Mouse (Mus musculus): Measurements from ENCODE around the gene Smok2a. TPM values are rescaled to one million over a fixed set of nuclear protein-coding genes. Genes with fewer than 3 reads are reported as not detected.
A peak's percentile ranks its signal among the peaks of the same experiment; 100 is the strongest.
"Not testable (repeated sequence)": the region's sequence is repeated elsewhere in the genome, so short reads cannot be mapped to it uniquely, and the experiment has no call there.

The Smok2a gene
- polyA plus RNA-seq, 1 experiment from 2014 or later, result not detected

DNA sequence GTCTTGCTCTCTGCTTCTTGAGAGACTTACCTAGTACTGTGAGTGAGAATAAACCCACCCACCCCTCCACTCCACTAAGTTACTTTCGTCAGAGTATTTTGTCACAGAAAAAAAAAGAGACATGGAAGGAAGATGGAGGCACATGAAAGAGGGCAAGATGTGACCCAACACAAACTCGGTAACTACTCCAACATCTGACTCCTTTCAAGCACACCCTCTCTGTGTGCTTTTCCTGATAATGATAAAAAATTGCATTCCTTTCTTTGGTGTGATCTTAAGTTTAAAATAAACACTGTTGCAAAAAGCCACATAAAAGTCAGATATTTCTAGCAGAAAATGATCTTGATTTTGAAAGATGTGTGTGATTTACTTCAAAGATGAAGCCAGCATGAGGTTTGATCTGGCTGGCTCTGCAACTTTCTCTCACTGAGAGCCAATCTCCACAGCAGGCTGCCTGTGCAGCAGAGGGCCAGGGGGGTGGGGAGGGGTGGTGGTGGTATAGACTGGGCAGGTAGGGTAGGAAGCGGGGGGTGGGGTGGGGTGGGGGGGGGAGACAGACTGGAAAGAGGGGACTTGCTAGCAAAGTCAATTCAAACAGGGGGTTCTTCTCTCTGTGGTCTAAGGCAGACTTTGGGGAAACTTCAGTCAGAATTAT lies 18.4 kb upstream of the Smok2a start:
- not testable (repeated sequence) for DNase-seq (ENCODE audit: low spot score); H3K4me1 ChIP-seq (ENCODE audit: control insufficient read depth, insufficient read depth, low read length); H3K4me2 ChIP-seq (ENCODE audit: low read depth); H3K36me3 ChIP-seq (ENCODE audit: control insufficient read depth, insufficient read depth, low read length); H3K9ac ChIP-seq (ENCODE audit: low read length); ATAC-seq (ENCODE audit: insufficient read depth, low FRiP score, low TSS enrichment); H3K4me3 ChIP-seq (ENCODE audit: low read depth, low read length); H3K27ac ChIP-seq (ENCODE audit: low read depth, low read length); H3K27me3 ChIP-seq (ENCODE audit: control insufficient read depth, insufficient read depth, low read length)
- 86% methylated on average over 2 of the region's 3 CpGs for WGBS
- H3K9me3 ChIP-seq (ENCODE audit: control insufficient read depth, low read length), result peaks cover 29% of the 10 kb centered on the region

DNA sequence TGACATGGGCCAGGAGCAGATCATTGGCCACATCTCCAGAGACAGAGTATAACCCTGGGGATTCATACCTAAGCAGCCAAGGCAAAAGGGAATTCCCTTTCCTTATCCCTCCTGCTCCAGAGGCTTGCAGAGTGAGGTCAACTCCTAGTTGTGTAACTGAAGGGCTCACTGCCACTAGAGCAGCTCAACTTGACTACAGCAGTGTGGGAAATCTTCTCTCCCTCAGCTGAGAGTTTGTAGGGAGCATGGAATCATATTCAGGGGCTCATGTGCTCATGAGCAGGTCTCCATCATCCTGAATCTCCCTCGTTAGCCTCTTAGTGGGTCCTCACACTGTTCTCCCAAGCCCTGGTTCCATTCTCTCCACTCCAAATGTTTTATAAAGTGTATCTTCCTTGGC lies 15.7 kb upstream of the Smok2a start:
- H3K9me3 ChIP-seq (ENCODE audit: control insufficient read depth, low read length), result peaks cover 26% of the 10 kb centered on the region
- not testable (repeated sequence) for H3K27ac ChIP-seq (ENCODE audit: low read depth, low read length); H3K4me3 ChIP-seq (ENCODE audit: low read depth, low read length); H3K9ac ChIP-seq (ENCODE audit: low read length); ATAC-seq (ENCODE audit: insufficient read depth, low FRiP score, low TSS enrichment); H3K27me3 ChIP-seq (ENCODE audit: control insufficient read depth, insufficient read depth, low read length); H3K4me2 ChIP-seq (ENCODE audit: low read depth); H3K36me3 ChIP-seq (ENCODE audit: control insufficient read depth, insufficient read depth, low read length); H3K4me1 ChIP-seq (ENCODE audit: control insufficient read depth, insufficient read depth, low read length); DNase-seq (ENCODE audit: low spot score)
- WGBS, result 89% methylated on average over 1 of the region's 1 CpGs

GRCm38 (mm10) chr17:13206491-13206890 lies 14.5 kb upstream of the Smok2a start:
- DNase-seq (ENCODE audit: low spot score) (no peak), ATAC-seq (ENCODE audit: insufficient read depth, low FRiP score, low TSS enrichment) (peak; percentile 27; the same call in 1 of the 2 replicates)
- no peaks in the 10 kb centered on the region for H3K4me1 ChIP-seq (ENCODE audit: control insufficient read depth, insufficient read depth, low read length)
- peaks cover 19% of the 10 kb centered on the region for H3K9me3 ChIP-seq (ENCODE audit: control insufficient read depth, low read length)
- no peak overlapping the region for H3K4me3 ChIP-seq (ENCODE audit: low read depth, low read length)
- 0 out of 2 replicates have a peak, but pooled peaks cover 3% of the 10 kb centered on the region for H3K36me3 ChIP-seq (ENCODE audit: control insufficient read depth, insufficient read depth, low read length)
- H3K9ac ChIP-seq (ENCODE audit: low read length), result no peak overlapping the region
- H3K27me3 ChIP-seq (ENCODE audit: control insufficient read depth, insufficient read depth, low read length), result no peaks in the 10 kb centered on the region
- WGBS, result 87% methylated on average over 2 of the region's 2 CpGs
- no peak overlapping the region for H3K4me2 ChIP-seq (ENCODE audit: low read depth)
- H3K27ac ChIP-seq (ENCODE audit: low read depth, low read length), result no peak overlapping the region

GRCm38 (mm10) chr17:13208460-13208859 lies 12.5 kb upstream of the Smok2a start:
- H3K36me3 ChIP-seq (ENCODE audit: control insufficient read depth, insufficient read depth, low read length); H3K4me2 ChIP-seq (ENCODE audit: low read depth); H3K4me1 ChIP-seq (ENCODE audit: control insufficient read depth, insufficient read depth, low read length); H3K4me3 ChIP-seq (ENCODE audit: low read depth, low read length); H3K27me3 ChIP-seq (ENCODE audit: control insufficient read depth, insufficient read depth, low read length); DNase-seq (ENCODE audit: low spot score); H3K27ac ChIP-seq (ENCODE audit: low read depth, low read length); H3K9ac ChIP-seq (ENCODE audit: low read length); ATAC-seq (ENCODE audit: insufficient read depth, low FRiP score, low TSS enrichment): not testable (repeated sequence)
- peaks cover 36% of the 10 kb centered on the region for H3K9me3 ChIP-seq (ENCODE audit: control insufficient read depth, low read length)

DNA sequence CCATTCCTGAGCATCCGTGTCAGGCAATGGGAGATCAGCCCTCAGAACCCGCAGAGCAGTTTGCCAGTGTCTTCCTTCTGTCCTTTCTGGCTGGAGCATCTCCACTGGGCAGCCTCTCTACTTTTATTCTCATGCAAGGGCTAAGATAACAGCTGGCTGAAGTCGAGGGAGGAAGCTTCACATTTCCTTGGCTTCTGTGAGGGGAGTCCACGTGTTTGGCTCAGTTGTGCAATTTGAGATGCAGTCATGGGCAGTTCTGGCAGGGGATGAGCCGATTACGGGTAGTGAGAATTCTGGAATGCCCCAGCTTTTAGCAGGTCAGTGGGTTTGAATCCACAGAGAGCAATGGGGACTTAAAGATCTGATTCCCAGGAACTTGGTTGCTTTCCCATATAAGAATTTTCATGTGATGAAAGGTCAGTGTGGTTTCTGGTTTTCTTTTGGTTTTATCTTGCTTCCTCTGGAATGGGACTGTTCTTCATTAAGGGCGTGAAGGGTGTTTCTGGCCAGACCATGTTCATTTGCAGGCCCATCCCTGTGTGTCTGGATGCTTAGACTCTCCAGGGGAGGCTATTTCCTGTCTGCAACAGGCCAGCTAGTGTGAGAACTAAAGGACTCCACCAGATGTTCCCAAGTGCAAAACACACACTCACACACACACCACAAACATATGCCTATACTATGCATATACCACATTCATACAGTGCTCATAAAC lies 8.7 kb upstream of the Smok2a start:
- H3K36me3 ChIP-seq (ENCODE audit: control insufficient read depth, insufficient read depth, low read length), result no peaks in the 10 kb centered on the region
- 74% methylated on average over 7 of the region's 7 CpGs for WGBS

DNA sequence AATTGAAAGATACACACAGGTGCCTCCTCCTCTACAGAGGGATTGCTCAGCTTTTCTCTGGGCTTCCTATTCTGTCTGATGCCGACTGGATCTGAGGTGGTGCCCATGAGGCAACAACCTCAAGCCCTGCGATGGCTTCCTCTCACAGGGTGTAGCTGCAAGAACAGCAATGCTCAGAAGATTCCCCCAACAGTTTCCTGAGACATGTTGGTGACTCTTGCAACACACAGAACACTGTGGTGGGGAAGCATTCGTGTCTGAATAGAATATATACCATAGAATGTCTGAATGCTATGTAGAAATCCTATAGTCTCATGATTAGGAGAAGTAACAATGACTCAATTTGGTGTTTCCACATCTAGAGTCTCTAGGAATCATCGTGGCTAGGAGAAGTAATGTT lies 6.8 kb upstream of the Smok2a start:
- no peak overlapping the region for H3K9ac ChIP-seq (ENCODE audit: low read length)
- no peak overlapping the region for H3K4me2 ChIP-seq (ENCODE audit: low read depth)
- no peak overlapping the region for H3K27ac ChIP-seq (ENCODE audit: low read depth, low read length)
- no peaks in the 10 kb centered on the region for H3K4me1 ChIP-seq (ENCODE audit: control insufficient read depth, insufficient read depth, low read length)
- no peaks in the 10 kb centered on the region for H3K27me3 ChIP-seq (ENCODE audit: control insufficient read depth, insufficient read depth, low read length)
- H3K36me3 ChIP-seq (ENCODE audit: control insufficient read depth, insufficient read depth, low read length), result no peaks in the 10 kb centered on the region
- H3K4me3 ChIP-seq (ENCODE audit: low read depth, low read length), result no peak overlapping the region
- ATAC-seq (ENCODE audit: insufficient read depth, low FRiP score, low TSS enrichment) (no peak), DNase-seq (ENCODE audit: low spot score) (no peak)
- H3K9me3 ChIP-seq (ENCODE audit: control insufficient read depth, low read length), result peaks cover 77% of the 10 kb centered on the region
- 65% methylated on average over 4 of the region's 4 CpGs for WGBS

More for the DNA sequence above, 8.7 kb upstream of the Smok2a start:
- H3K4me1 ChIP-seq (ENCODE audit: control insufficient read depth, insufficient read depth, low read length), result no peaks in the 10 kb centered on the region
- ATAC-seq (ENCODE audit: insufficient read depth, low FRiP score, low TSS enrichment) (no peak), DNase-seq (ENCODE audit: low spot score) (no peak)
- no peaks in the 10 kb centered on the region for H3K27me3 ChIP-seq (ENCODE audit: control insufficient read depth, insufficient read depth, low read length)
- peaks cover 65% of the 10 kb centered on the region for H3K9me3 ChIP-seq (ENCODE audit: control insufficient read depth, low read length)
- no peak overlapping the region for H3K9ac ChIP-seq (ENCODE audit: low read length)
- H3K4me3 ChIP-seq (ENCODE audit: low read depth, low read length), result no peak overlapping the region
- H3K27ac ChIP-seq (ENCODE audit: low read depth, low read length), result no peak overlapping the region
- no peak overlapping the region for H3K4me2 ChIP-seq (ENCODE audit: low read depth)

DNA sequence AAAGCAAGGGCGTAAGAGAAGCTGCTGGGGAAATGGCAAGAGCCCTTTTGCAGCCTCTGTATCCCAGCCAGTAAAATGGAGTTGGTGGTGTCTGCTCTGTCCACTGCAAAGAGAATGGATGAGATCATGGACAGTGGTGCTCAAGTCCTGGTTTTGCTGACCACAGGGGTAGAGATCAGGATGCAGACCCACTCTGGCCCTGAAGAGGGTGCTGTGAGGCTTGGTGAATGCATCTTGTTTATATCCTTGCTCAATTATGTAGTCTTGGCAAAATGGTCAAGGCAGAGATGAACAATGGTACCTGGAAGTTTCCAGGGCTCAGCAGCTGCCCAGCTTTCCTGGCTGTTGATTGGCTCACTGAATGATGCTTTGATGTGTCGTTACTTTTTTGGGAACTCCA lies 5.4 kb upstream of the Smok2a start:
- Histone ChIP-seq H3K4me1 (ENCODE audit: control insufficient read depth, insufficient read depth, low read length) (no peaks in the 10 kb centered on the region), H3K36me3 (ENCODE audit: control insufficient read depth, insufficient read depth, low read length) (no peaks in the 10 kb centered on the region), H3K27me3 (ENCODE audit: control insufficient read depth, insufficient read depth, low read length) (no peaks in the 10 kb centered on the region), H3K9ac (ENCODE audit: low read length) (no peak overlapping the region), H3K4me2 (ENCODE audit: low read depth) (no peak overlapping the region), H3K27ac (ENCODE audit: low read depth, low read length) (no peak overlapping the region), H3K9me3 (ENCODE audit: control insufficient read depth, low read length) (peaks cover 83% of the 10 kb centered on the region), H3K4me3 (ENCODE audit: low read depth, low read length) (no peak overlapping the region)
- ATAC-seq (ENCODE audit: insufficient read depth, low FRiP score, low TSS enrichment), result no peak
- 84% methylated on average over 2 of the region's 2 CpGs for WGBS
- DNase-seq (ENCODE audit: low spot score), result no peak

DNA sequence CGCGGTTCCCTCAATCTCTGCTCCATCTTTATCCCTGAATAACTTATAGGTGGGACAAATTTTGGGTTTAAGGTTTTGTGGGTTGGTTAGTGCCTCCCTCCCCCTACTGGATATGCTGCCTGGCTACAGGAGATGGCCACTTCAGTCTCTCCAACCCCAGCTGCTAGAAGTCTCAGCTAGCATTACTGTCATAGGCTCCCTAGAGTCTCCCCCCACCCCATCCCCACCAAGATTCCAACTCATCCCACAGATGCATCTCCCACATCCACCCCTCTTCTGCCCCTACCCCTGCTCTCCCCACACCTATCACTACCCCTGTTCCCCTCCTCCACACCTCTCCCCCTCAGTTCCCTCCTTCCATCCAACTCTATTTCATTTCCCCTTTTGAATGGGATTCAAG lies 933 bp downstream of the Smok2a start:
- DNase-seq (ENCODE audit: low spot score); H3K4me2 ChIP-seq (ENCODE audit: low read depth); H3K4me1 ChIP-seq (ENCODE audit: control insufficient read depth, insufficient read depth, low read length); H3K4me3 ChIP-seq (ENCODE audit: low read depth, low read length); H3K27ac ChIP-seq (ENCODE audit: low read depth, low read length); H3K36me3 ChIP-seq (ENCODE audit: control insufficient read depth, insufficient read depth, low read length); H3K9ac ChIP-seq (ENCODE audit: low read length); ATAC-seq (ENCODE audit: insufficient read depth, low FRiP score, low TSS enrichment); H3K27me3 ChIP-seq (ENCODE audit: control insufficient read depth, insufficient read depth, low read length): not testable (repeated sequence)
- WGBS, result 81% methylated on average over 2 of the region's 2 CpGs
- H3K9me3 ChIP-seq (ENCODE audit: control insufficient read depth, low read length), result peaks cover 62% of the 10 kb centered on the region

GRCm38 (mm10) chr17:13229957-13230356 lies 9.0 kb downstream of the Smok2a start, which contains the start of gene Smok2b:
Gene Smok2b, plus strand, starts transcription at chr17:13230257.
- not testable (repeated sequence) for H3K4me2 ChIP-seq (ENCODE audit: low read depth); H3K9ac ChIP-seq (ENCODE audit: low read length); H3K4me1 ChIP-seq (ENCODE audit: control insufficient read depth, insufficient read depth, low read length); H3K27ac ChIP-seq (ENCODE audit: low read depth, low read length); DNase-seq (ENCODE audit: low spot score); ATAC-seq (ENCODE audit: insufficient read depth, low FRiP score, low TSS enrichment); H3K36me3 ChIP-seq (ENCODE audit: control insufficient read depth, insufficient read depth, low read length); H3K4me3 ChIP-seq (ENCODE audit: low read depth, low read length); H3K27me3 ChIP-seq (ENCODE audit: control insufficient read depth, insufficient read depth, low read length)
- H3K9me3 ChIP-seq (ENCODE audit: control insufficient read depth, low read length), result peaks cover 43% of the 10 kb centered on the region
- 78% methylated on average over 2 of the region's 2 CpGs for WGBS

Data from neural tube, embryonic 11.5 days (tissue).